In genomic region chr16:49915532-49916476, GRCm38 (mm10) we compare ENCODE assay signal across 19 mouse cellular contexts.
A peak's percentile ranks its signal among the peaks of the same experiment; 100 is the strongest.
DNase-seq lines count a peak whose midpoint lies in the region; ATAC-seq lines count a peak whose summit lies in the region.
"Had no signal": no experiment of that assay in that cellular context is flagged by ENCODE, and none has a peak within 500 bp of the region (broad histone marks: within the 10 kb centered on the region; RNA-seq: fewer than 3 reads in every experiment).

No protein-coding gene starts in this region.

- H3K4me3 ChIP-seq in neural tube, embryonic 11.5 days (ENCODE audit: low read depth, low read length) = no peak overlapping the region
- H3K4me3 ChIP-seq in neural tube, embryonic 15.5 days (replicated peaks) = no peak overlapping the region
- H3K4me3 ChIP-seq: erythroblast, embryonic 14.5 days; intestine, embryonic 15.5 days; layer of hippocampus, adult 2 months; megakaryocyte, embryonic 14.5 days had no signal

- intact Hi-C loops in heart, postnatal 36 days (cut with DNase I) = no loop called here

- no peaks in the 10 kb centered on the region for H3K36me3 ChIP-seq in neural tube, embryonic 11.5 days (ENCODE audit: control insufficient read depth, insufficient read depth, low read length)
- H3K36me3 ChIP-seq in neural tube, embryonic 15.5 days = no peaks in the 10 kb centered on the region
- H3K36me3 ChIP-seq: intestine, embryonic 15.5 days had no signal

- no peak overlapping the region for H3K27ac ChIP-seq in neural tube, embryonic 11.5 days (ENCODE audit: low read depth, low read length)
- H3K27ac ChIP-seq in neural tube, embryonic 15.5 days (replicated peaks) = no peak overlapping the region
- H3K27ac ChIP-seq: intestine, embryonic 15.5 days; layer of hippocampus, adult 2 months had no signal

- no peak overlapping the region for H3K9ac ChIP-seq in neural tube, embryonic 11.5 days (ENCODE audit: low read length)
- H3K9ac ChIP-seq in neural tube, embryonic 15.5 days (replicated peaks) = no peak overlapping the region
- H3K9ac ChIP-seq: intestine, embryonic 15.5 days had no signal

- H3K27me3 ChIP-seq in neural tube, embryonic 11.5 days (ENCODE audit: control insufficient read depth, insufficient read depth, low read length) = no peaks in the 10 kb centered on the region
- H3K27me3 ChIP-seq in neural tube, embryonic 15.5 days (replicated peaks) = no peaks in the 10 kb centered on the region
- H3K27me3 ChIP-seq: intestine, embryonic 15.5 days; megakaryocyte, embryonic 14.5 days had no signal

- H3K4me2 ChIP-seq in neural tube, embryonic 11.5 days (ENCODE audit: low read depth) = no peak overlapping the region
- H3K4me2 ChIP-seq in neural tube, embryonic 15.5 days = no peak overlapping the region
- H3K4me2 ChIP-seq: heart, embryonic 11.5 days; intestine, embryonic 15.5 days had no signal

- peak; percentile 45; the same call in 1 of the 2 replicates for ATAC-seq in neural tube, embryonic 11.5 days (ENCODE audit: insufficient read depth, low FRiP score, low TSS enrichment)
- no peak for ATAC-seq in neural tube, embryonic 15.5 days (ENCODE audit: low FRiP score)
- peak; percentile 15; the same call in 1 of the 2 replicates for ATAC-seq in granulocyte monocyte progenitor cell, adult 5-6 weeks (replicated peaks; ENCODE audit: poor library complexity, severe bottlenecking)
- ATAC-seq in megakaryocyte-erythroid progenitor cell, adult 5-6 weeks (replicated peaks; ENCODE audit: low FRiP score, low TSS enrichment, poor library complexity, severe bottlenecking) = 0 out of 2 replicates have a peak, but pooled peaks have one; percentile 12
- ATAC-seq in erythroblast, adult 5-6 weeks (replicated peaks; ENCODE audit: low FRiP score, poor library complexity, severe bottlenecking) = no peak
- ATAC-seq: intestine, embryonic 15.5 days had no signal

- WGBS in neural tube, embryonic 11.5 days = 67% methylated on average over 11 of the region's 11 CpGs
- WGBS in neural tube, embryonic 15.5 days = 62% methylated on average over 11 of the region's 11 CpGs

- no peaks in the 10 kb centered on the region for H3K9me3 ChIP-seq in neural tube, embryonic 11.5 days (ENCODE audit: control insufficient read depth, low read length)
- no peaks in the 10 kb centered on the region for H3K9me3 ChIP-seq in neural tube, embryonic 15.5 days (replicated peaks)
- H3K9me3 ChIP-seq: intestine, embryonic 15.5 days; megakaryocyte, embryonic 14.5 days had no signal

- DNase-seq in heart, adult 11 months = peak; percentile 86
- no peak for DNase-seq in heart, postnatal 36 days
- DNase-seq in neural tube, embryonic 11.5 days (ENCODE audit: low spot score) = no peak
- DNase-seq in lung, adult 18-20 months = no peak
- DNase-seq: cerebellum, postnatal 14 days; embryo, embryonic 11 days; gastrocnemius, postnatal 36 days; heart, postnatal 14 days; lung, postnatal 10 days; spleen, adult 18-20 months had no signal

- 0 out of 2 replicates have a peak, but pooled peaks cover 3% of the 10 kb centered on the region for H3K4me1 ChIP-seq in neural tube, embryonic 11.5 days (ENCODE audit: control insufficient read depth, insufficient read depth, low read length)
- H3K4me1 ChIP-seq in neural tube, embryonic 15.5 days = 0 out of 2 replicates have a peak, but pooled peaks cover 2% of the 10 kb centered on the region
- H3K4me1 ChIP-seq: intestine, embryonic 15.5 days had no signal

Comparison
In these comparisons a context has a peak if more than half of its experiments do, and no peak if none do; other contexts are left out.
1. ATAC-seq: peak in neural tube, embryonic 11.5 days (single experiment), granulocyte monocyte progenitor cell, adult 5-6 weeks (single experiment) and megakaryocyte-erythroid progenitor cell, adult 5-6 weeks (single experiment); none in neural tube, embryonic 15.5 days (single experiment) and erythroblast, adult 5-6 weeks (single experiment).